ENCODE assay signal across 8 mouse cellular contexts in genomic region chr2:45184704-45185620, GRCm38 (mm10).
DNase-seq lines count a peak whose midpoint lies in the region; ATAC-seq and TF ChIP-seq lines count a peak whose summit lies in the region.

No protein-coding gene starts in this region.

- ATAC-seq in G1E (ENCODE audit: extremely low read depth, insufficient number of reproducible peaks, low FRiP score, poor library complexity, severe bottlenecking), result peak; percentile 79
- ATAC-seq in heart, embryonic 14.5 days (ENCODE audit: insufficient number of reproducible peaks, insufficient read depth, low FRiP score, low read depth), result no peak
- ATAC-seq in limb, embryonic 11.5 days (ENCODE audit: insufficient number of reproducible peaks, low FRiP score, low TSS enrichment, low read depth), result no peak

- H3K9ac ChIP-seq in heart, embryonic 14.5 days (ENCODE audit: low read length), result peak overlapping the region; percentile 40
- no peak overlapping the region for H3K9ac ChIP-seq in limb, embryonic 11.5 days (ENCODE audit: low read length)

- whole genome bisulfite sequencing in heart, embryonic 14.5 days, result 11% methylated on average over 18 of the region's 18 CpGs
- 16% methylated on average over 18 of the region's 18 CpGs for WGBS in limb, embryonic 11.5 days
- 7% methylated on average over 18 of the region's 18 CpGs for WGBS in midbrain, embryonic 10.5 days

- no peak for TF ChIP-seq POLR2A in cortical plate, adult 2 months (IDR thresholded peaks at IDR 0.05; ENCODE audit: extremely low read depth, insufficient read depth, low read length)

- no peaks in the 10 kb centered on the region for H3K36me3 ChIP-seq in G1E (replicated peaks)
- no peaks in the 10 kb centered on the region for H3K36me3 ChIP-seq in heart, embryonic 14.5 days (ENCODE audit: control insufficient read depth, insufficient read depth, low read length)
- H3K36me3 ChIP-seq in limb, embryonic 11.5 days (ENCODE audit: control insufficient read depth, insufficient read depth, low read length), result no peaks in the 10 kb centered on the region
- no peaks in the 10 kb centered on the region for H3K36me3 ChIP-seq in midbrain, embryonic 10.5 days

- no peak for TF ChIP-seq CTCF in G1E (IDR thresholded peaks at IDR 0.05; ENCODE audit: low read depth, low read length)
- no peak for TF ChIP-seq CTCF in cortical plate, adult 2 months (IDR thresholded peaks at IDR 0.05; ENCODE audit: extremely low read depth, insufficient read depth, low read length)

- peak overlapping the region; percentile 37; the same call in 1 of the 2 replicates for H3K4me3 ChIP-seq in G1E (ENCODE audit: low read depth, low read length)
- no peak overlapping the region; the same call in 1 of the 2 replicates for H3K4me3 ChIP-seq in cortical plate, adult 2 months (ENCODE audit: insufficient read depth, low read length)
- H3K4me3 ChIP-seq in heart, embryonic 14.5 days (ENCODE audit: control insufficient read depth in 1 of 2, insufficient read depth in 1 of 2, low read depth in 1 of 2, low read length in 2 of 2), result peak overlapping the region; percentile 18 to 25; a peak in 3 of 4 replicates
- no peak overlapping the region for H3K4me3 ChIP-seq in limb, embryonic 11.5 days (ENCODE audit: low read depth, low read length)
- H3K4me3 ChIP-seq in midbrain, embryonic 10.5 days, result peak overlapping the region; percentile 42

- H3K9me3 ChIP-seq in G1E (replicated peaks), result no peaks in the 10 kb centered on the region
- H3K9me3 ChIP-seq in heart, embryonic 14.5 days (ENCODE audit: control insufficient read depth, low read length), result no peaks in the 10 kb centered on the region
- H3K9me3 ChIP-seq in limb, embryonic 11.5 days (ENCODE audit: control insufficient read depth, low read length), result no peaks in the 10 kb centered on the region
- H3K9me3 ChIP-seq in midbrain, embryonic 10.5 days (replicated peaks), result no peaks in the 10 kb centered on the region

- H3K27ac ChIP-seq in cortical plate, adult 2 months (ENCODE audit: insufficient read depth, low read length), result peak overlapping the region; percentile 69; the same call in 1 of the 2 replicates
- peak overlapping the region; percentile 60 to 90 for H3K27ac ChIP-seq in heart, embryonic 14.5 days (replicated peaks in 1 of 2; ENCODE audit: control insufficient read depth in 1 of 2, insufficient read depth in 1 of 2, low read depth in 2 of 2, low read length in 2 of 2)
- no peak overlapping the region for H3K27ac ChIP-seq in limb, embryonic 11.5 days (replicated peaks; ENCODE audit: low read depth, low read length)
- peak overlapping the region; percentile 88 for H3K27ac ChIP-seq in midbrain, embryonic 10.5 days (replicated peaks)

- H3K4me2 ChIP-seq in heart, embryonic 14.5 days (ENCODE audit: low read length), result peak overlapping the region; percentile 58
- H3K4me2 ChIP-seq in limb, embryonic 11.5 days (ENCODE audit: low read depth, severe bottlenecking), result peak overlapping the region; percentile 24

- H3K27me3 ChIP-seq in G1E (ENCODE audit: insufficient read depth, low read length), result no peaks in the 10 kb centered on the region
- no peaks in the 10 kb centered on the region for H3K27me3 ChIP-seq in heart, embryonic 14.5 days (ENCODE audit: control insufficient read depth, insufficient read depth, low read length)
- H3K27me3 ChIP-seq in limb, embryonic 11.5 days (ENCODE audit: control insufficient read depth, insufficient read depth, low read length), result no peaks in the 10 kb centered on the region
- H3K27me3 ChIP-seq in midbrain, embryonic 10.5 days (ENCODE audit: low read depth, poor library complexity, severe bottlenecking), result no peaks in the 10 kb centered on the region

- no peak for DNase-seq in G1E (ENCODE audit: low spot score)
- peak; percentile 40 for DNase-seq in limb, embryonic 11.5 days (ENCODE audit: low spot score)
- DNase-seq in midbrain, embryonic 10.5 days (ENCODE audit: low spot score), result peak; percentile 67
- no peak for DNase-seq in Muller cell, postnatal 12 days (ENCODE audit: inconsistent ontology term)
- DNase-seq in spleen, postnatal 10 days (ENCODE audit: low spot score in 2 of 2), result no peak
- DNase-seq in spleen, adult 12 weeks (ENCODE audit: low spot score), result no peak

- H3K4me1 ChIP-seq in G1E (ENCODE audit: insufficient read depth, low read depth, low read length), result peaks cover 39% of the 10 kb centered on the region
- peaks cover 2% of the 10 kb centered on the region; the same call in 1 of the 2 replicates for H3K4me1 ChIP-seq in cortical plate, adult 2 months (ENCODE audit: control insufficient read depth, insufficient read depth, low read length)
- H3K4me1 ChIP-seq in heart, embryonic 14.5 days (ENCODE audit: control insufficient read depth in 2 of 2, insufficient read depth in 2 of 2, low read length in 2 of 2), result peaks cover 8 to 18% of the 10 kb centered on the region in 2 experiments
- no peaks in the 10 kb centered on the region for H3K4me1 ChIP-seq in limb, embryonic 11.5 days (ENCODE audit: control insufficient read depth, insufficient read depth, low read length)
- peaks cover 47% of the 10 kb centered on the region for H3K4me1 ChIP-seq in midbrain, embryonic 10.5 days

Comparison
In these comparisons a context has a peak if more than half of its experiments do, and no peak if none do; other contexts are left out.
1. DNase-seq: peak in limb, embryonic 11.5 days (single experiment) and midbrain, embryonic 10.5 days (single experiment); none in G1E (single experiment), Muller cell, postnatal 12 days (single experiment), spleen, postnatal 10 days (0 of 2) and spleen, adult 12 weeks (single experiment).
2. H3K4me3 ChIP-seq: peak in G1E (single experiment), heart, embryonic 14.5 days (2 of 2) and midbrain, embryonic 10.5 days (single experiment); none in cortical plate, adult 2 months (single experiment) and limb, embryonic 11.5 days (single experiment).